Mouse (Mus musculus) ES-E14 (cell line): ENCODE data around the gene Cs. TPM values are rescaled to one million over a fixed set of nuclear protein-coding genes. Genes with fewer than 3 reads are reported as not detected.

Source experiments
- DNase-seq: peaks from one replicate; pipeline ENCODE4 v3.0.0-alpha.2; 2013; ENCODE audit warnings: low read depth, low spot score
- H3K27ac ChIP-seq: 2 replicates; pipeline ENCODE4 v1.5.1; 2012; ENCODE audit warnings: low read depth, mild to moderate bottlenecking, low read length, moderate library complexity, mixed read lengths; ENCODE audit not compliant: poor library complexity, insufficient read depth, severe bottlenecking
- H3K36me3 ChIP-seq: 2 replicates; pipeline ENCODE4 v1.6.1; 2012; ENCODE audit warnings: mild to moderate bottlenecking, low read length, moderate library complexity, mixed read lengths; ENCODE audit not compliant: control insufficient read depth, poor library complexity, insufficient read depth, severe bottlenecking
- H3K4me1 ChIP-seq, 2 experiments: fragments of 150-350 bp in 1 of 2; sonication (generic) in 1 of 2; 2 replicates each; pipeline ENCODE4 v1.6.1; 2012; ENCODE audit warnings: low read length in 2 of 2, mild to moderate bottlenecking in 1 of 2, mixed read lengths in 1 of 2; ENCODE audit not compliant: control insufficient read depth in 2 of 2, insufficient read depth in 2 of 2, poor library complexity in 1 of 2
- H3K4me3 ChIP-seq, 2 experiments: fragments of 150-350 bp in 1 of 2; sonication (generic) in 1 of 2; 2 replicates each; pipeline ENCODE4 v1.5.1; 2012; ENCODE audit warnings: low read length in 2 of 2, low read depth in 1 of 2, mild to moderate bottlenecking in 1 of 2, mixed read lengths in 1 of 2; ENCODE audit not compliant: insufficient read depth in 1 of 2, poor library complexity in 1 of 2, severe bottlenecking in 1 of 2
- H3K9ac ChIP-seq: 2 replicates; pipeline ENCODE4 v1.6.1; 2012; ENCODE audit warnings: low read depth, mild to moderate bottlenecking, low read length, mixed read lengths; ENCODE audit not compliant: poor library complexity, insufficient read depth, severe bottlenecking
- H3K9me3 ChIP-seq: fragments of 150-350 bp; sonication (generic); 2 replicates; pipeline ENCODE4 v1.6.1; 2012; ENCODE audit warnings: low read depth, mild to moderate bottlenecking, low read length; ENCODE audit not compliant: control insufficient read depth, insufficient read depth
- CHD2 ChIP-seq: IDR thresholded peaks from 2 replicates; pipeline ENCODE4 v1.6.1; 2014; ENCODE audit warnings: mild to moderate bottlenecking, low read depth, low read length, inconsistent platforms
- HCFC1 ChIP-seq: IDR thresholded peaks from 2 replicates; pipeline ENCODE4 v1.6.1; 2012; ENCODE audit warnings: low read length, inconsistent platforms, borderline replicate concordance; ENCODE audit not compliant: insufficient read depth
- MAFK ChIP-seq: IDR thresholded peaks from 2 replicates; pipeline ENCODE4 v1.6.1; 2014; ENCODE audit warnings: mild to moderate bottlenecking, low read depth, low read length, inconsistent platforms; ENCODE audit not compliant: insufficient read depth
- ZC3H11A ChIP-seq: IDR thresholded peaks from 2 replicates; pipeline ENCODE4 v1.6.1; 2012; ENCODE audit warnings: low read depth, mild to moderate bottlenecking, inconsistent platforms, low read length, borderline replicate concordance
- ZNF384 ChIP-seq: IDR thresholded peaks from 2 replicates; pipeline ENCODE4 v1.6.1; 2012; ENCODE audit warnings: low read depth, low read length, inconsistent platforms
- in situ Hi-C, 2 experiments: fragments of 600-800 bp; cut with MboI; formaldehyde crosslinking; loops; one replicate each; pipeline ENCODE4 v1.15.1; 2025; ENCODE audit warnings: low sequenced_read_pairs in 2 of 2, inconsistent platforms in 1 of 2; ENCODE audit not compliant: unreplicated experiment in 2 of 2
- total RNA-seq: library from RNA; depleted of rRNA; stranded (reverse); fragments of 300-350 nt; gene quantifications from 2 replicates; pipeline ENCODE4 v1.2.3, GENCODE M21; 2012

Gene Cs
- total RNA-seq, 1 experiment = 143 TPM

GRCm38 (mm10) chr10:128376099-128376454, 38.5 kb downstream of the Cs start:
- H3K4me3 ChIP-seq = peak overlapping the region; percentile 56 to 83
- no peak overlapping the region for H3K27ac ChIP-seq
- peaks cover 8% of the 10 kb centered on the region for H3K36me3 ChIP-seq
- peak overlapping the region; percentile 97; the same call in 1 of the 2 replicates for H3K9ac ChIP-seq
- TF ChIP-seq MAFK (no peak), CHD2 (no peak), ZC3H11A (no peak), HCFC1 (no peak), ZNF384 (no peak)
- DNase-seq = no peak
- in situ Hi-C loops = no loop called here
- no peaks in the 10 kb centered on the region for H3K9me3 ChIP-seq
- H3K4me1 ChIP-seq = peaks cover 3 to 6% of the 10 kb centered on the region in 2 experiments; a peak in 3 of 4 replicates

DNA sequence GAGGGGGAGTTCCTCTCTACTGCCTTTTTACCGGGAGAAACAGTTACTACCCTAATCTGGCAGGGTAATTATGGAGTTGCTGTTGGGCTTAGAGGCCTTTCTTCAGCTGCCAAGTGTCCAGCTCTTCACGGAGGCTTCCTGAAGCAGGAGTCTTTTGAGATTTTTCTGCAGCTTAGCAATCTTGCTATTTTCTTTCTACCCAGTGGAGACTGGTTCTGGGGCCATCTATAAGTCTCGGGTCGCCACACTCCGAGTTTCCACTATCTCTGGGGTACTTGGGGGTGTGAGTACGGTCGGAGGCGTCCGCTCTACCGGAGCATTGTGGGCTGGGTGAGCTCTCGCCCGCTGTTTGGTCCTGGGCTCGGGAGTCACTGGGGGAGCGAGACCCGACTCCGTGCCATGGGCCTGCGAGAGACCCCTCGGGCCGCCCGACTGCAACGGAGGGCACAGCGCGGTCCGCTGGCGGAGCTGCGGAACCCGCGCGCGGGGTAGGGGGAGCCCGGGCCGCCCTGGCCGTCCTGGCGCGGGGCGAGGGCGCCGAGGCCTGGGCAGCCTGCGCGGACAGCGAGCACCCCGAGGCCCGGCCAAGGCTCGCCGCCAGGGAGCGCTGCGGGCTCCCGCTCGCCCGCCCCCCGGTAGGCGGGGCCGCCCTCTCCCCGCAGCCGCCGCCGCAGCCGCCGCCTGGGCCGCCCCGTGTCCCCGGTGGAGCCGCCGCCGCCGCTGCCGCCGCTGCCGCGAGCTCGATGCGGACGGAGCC, 39.1 kb downstream of the Cs start, which contains the start of gene Ankrd52:
Ankrd52 (plus strand) TSS at position 661 of the 757 bp plus-strand sequence.
- TF ChIP-seq MAFK (no peak), CHD2 (no peak), ZNF384 (no peak), ZC3H11A (no peak), HCFC1 (no peak)
- DNase-seq = no peak
- Histone ChIP-seq H3K9ac (peak within 1 kb of the TSS; percentile 97), H3K4me1 (peaks cover 3 to 6% of the 10 kb centered on the region in 2 experiments; a peak in 2 of 4 replicates), H3K4me3 (peak within 1 kb of the TSS; percentile 83 to 96), H3K9me3 (no peaks in the 10 kb centered on the region), H3K27ac (peak within 1 kb of the TSS; percentile 10; the same call in 1 of the 2 replicates), H3K36me3 (peaks cover 11% of the 10 kb centered on the region)
- in situ Hi-C loops = no loop called here

GRCm38 (mm10) chr10:128377222-128377939, 39.8 kb downstream of the Cs start:
- TF ChIP-seq CHD2 (no peak), MAFK (no peak), ZC3H11A (no peak), ZNF384 (no peak), HCFC1 (peak; percentile 56; the same call in 1 of the 2 replicates)
- DNase-seq = no peak
- in situ Hi-C loops = no loop called here
- Histone ChIP-seq H3K9me3 (no peaks in the 10 kb centered on the region), H3K9ac (peak overlapping the region; percentile 97), H3K27ac (peak overlapping the region; percentile 10; the same call in 1 of the 2 replicates), H3K36me3 (peaks cover 18% of the 10 kb centered on the region), H3K4me1 (peaks cover 3 to 6% of the 10 kb centered on the region in 2 experiments; a peak in 2 of 4 replicates), H3K4me3 (peak overlapping the region; percentile 83 to 96)

DNA sequence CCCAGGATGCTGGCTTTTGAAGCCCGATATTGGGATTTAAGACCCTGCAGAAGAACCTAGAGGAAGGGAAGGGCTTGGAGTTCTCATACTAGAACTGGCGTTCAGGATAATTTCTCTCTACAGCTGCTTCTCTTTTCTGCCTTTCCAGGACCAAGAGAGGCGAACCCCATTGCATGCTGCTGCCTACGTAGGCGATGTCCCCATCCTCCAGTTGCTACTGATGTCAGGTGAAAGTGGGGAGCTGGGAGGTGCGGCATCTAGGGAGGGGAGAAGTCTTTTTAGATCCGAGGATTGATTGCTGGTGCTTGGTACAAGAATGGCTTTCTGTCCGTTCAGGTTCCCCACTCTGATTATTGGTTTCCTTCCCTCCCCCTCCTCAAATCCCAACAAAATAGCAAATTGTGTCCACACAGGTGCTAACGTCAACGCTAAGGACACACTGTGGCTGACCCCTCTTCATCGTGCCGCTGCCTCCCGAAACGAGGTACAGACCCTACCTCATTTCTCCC, 40.5 kb downstream of the Cs start:
- Histone ChIP-seq H3K36me3 (peaks cover 24% of the 10 kb centered on the region), H3K9ac (peak overlapping the region; percentile 97; the same call in 1 of the 2 replicates), H3K9me3 (no peaks in the 10 kb centered on the region), H3K4me1 (peaks cover 3 to 5% of the 10 kb centered on the region in 2 experiments; a peak in 2 of 4 replicates), H3K27ac (no peak overlapping the region), H3K4me3 (peak overlapping the region; percentile 83 to 96)
- no peak for TF ChIP-seq HCFC1
- TF ChIP-seq MAFK = no peak
- TF ChIP-seq ZNF384 = no peak
- TF ChIP-seq ZC3H11A = no peak
- no peak for TF ChIP-seq CHD2
- no peak for DNase-seq
- in situ Hi-C loops = no loop called here
